Mouse (Mus musculus): ENCODE measurements at regions not wholly inside any gene's neighbourhood (a gene's known extent, or its start where the extent isn't known, plus 50 kb on each side); places are given as distances from the start of the nearest gene placed in this dataset.

GRCm38 (mm10) chr10:102881824-102882438 lies 148.1 kb downstream of the Alx1 start:
- no peak for TF ChIP-seq CTCF (IDR thresholded peaks at IDR 0.05; ENCODE audit: low read depth)
- no peak for TF ChIP-seq EP300 (IDR thresholded peaks at IDR 0.05; ENCODE audit: low read depth)

Measured in liver, postnatal 0 days (tissue).